Mouse (Mus musculus) ES-Bruce4 (cell line): ENCODE measurements around the gene Prcc. TPM values are rescaled to one million over a fixed set of nuclear protein-coding genes. Genes with fewer than 3 reads are reported as not detected.

ENCODE experiments used
- H3K27ac ChIP-seq: 2 replicates; pipeline ENCODE4 v1.5.1; 2012; ENCODE audit warnings: low read length, inconsistent platforms; ENCODE audit not compliant: insufficient read depth
- H3K27me3 ChIP-seq: 2 replicates; pipeline ENCODE4 v1.6.1; 2012; ENCODE audit warnings: mild to moderate bottlenecking, low read length, inconsistent platforms; ENCODE audit not compliant: control insufficient read depth, poor library complexity, insufficient read depth, severe bottlenecking
- H3K36me3 ChIP-seq: 2 replicates; pipeline ENCODE4 v1.6.1; 2012; ENCODE audit warnings: inconsistent platforms, mild to moderate bottlenecking, low read length, moderate library complexity; ENCODE audit not compliant: control insufficient read depth, poor library complexity, insufficient read depth, severe bottlenecking
- H3K4me1 ChIP-seq: one replicate; pipeline ENCODE4 v1.8.1; 2011; ENCODE audit warnings: low read length; ENCODE audit not compliant: control insufficient read depth, insufficient read depth
- H3K4me3 ChIP-seq: 2 replicates; pipeline ENCODE4 v1.5.1; 2011; ENCODE audit warnings: low read depth, mild to moderate bottlenecking, low read length
- H3K9ac ChIP-seq: 2 replicates; pipeline ENCODE4 v1.6.1; 2012; ENCODE audit warnings: low read depth, mild to moderate bottlenecking, inconsistent platforms; ENCODE audit not compliant: poor library complexity, severe bottlenecking
- H3K9me3 ChIP-seq: replicated peaks from 2 replicates; pipeline ENCODE4 v1.6.1; 2012; ENCODE audit warnings: mild to moderate bottlenecking, low read length, inconsistent platforms; ENCODE audit not compliant: control insufficient read depth, poor library complexity, insufficient read depth, severe bottlenecking
- CTCF ChIP-seq: IDR thresholded peaks from one replicate; pipeline ENCODE4 v1.8.1; 2011; ENCODE audit warnings: low read depth, low read length
- EP300 ChIP-seq: IDR thresholded peaks from 2 replicates; pipeline ENCODE4 v1.6.1; 2011; ENCODE audit warnings: low read depth, low read length; ENCODE audit not compliant: insufficient read depth
- POLR2A ChIP-seq: IDR thresholded peaks from one replicate; pipeline ENCODE4 v1.8.1; 2011; ENCODE audit warnings: low read length; ENCODE audit not compliant: insufficient read depth
- polyA plus RNA-seq: library from polyadenylated mRNA; stranded (reverse); fragments of >200 nt; gene quantifications from 2 replicates; pipeline ENCODE4 v1.2.4, GENCODE M21; 2011; ENCODE audit warnings: low read depth; ENCODE audit not compliant: missing spikeins, insufficient read depth, insufficient read length

The Prcc gene
- polyA plus RNA-seq = 66.9 and 74.2 TPM in 2 replicates

- Histone ChIP-seq H3K27ac (peak within 1 kb of the TSS; percentile 60), H3K9me3 (no peaks in the 10 kb centered on the region), H3K36me3 (peaks cover 6% of the 10 kb centered on the region), H3K9ac (peak within 1 kb of the TSS; percentile 96), H3K4me3 (peak within 1 kb of the TSS; percentile 91), H3K4me1 (no peaks in the 10 kb centered on the region), H3K27me3 (no peaks in the 10 kb centered on the region)
- TF ChIP-seq CTCF = no peak
- TF ChIP-seq EP300 = no peak
- TF ChIP-seq POLR2A = no peak
Measured at GRCm38 (mm10) chr3:87885281-87886003, at the start of gene Prcc. Prcc (minus strand) TSS chr3:87885608.

GRCm38 (mm10) chr3:87935201-87935600 lies 49.8 kb upstream of the Prcc start:
- Histone ChIP-seq H3K9me3 (no peaks in the 10 kb centered on the region), H3K27ac (no peak overlapping the region), H3K27me3 (no peaks in the 10 kb centered on the region), H3K9ac (no peak overlapping the region), H3K4me3 (no peak overlapping the region), H3K4me1 (peaks cover 2% of the 10 kb centered on the region), H3K36me3 (peaks cover 65% of the 10 kb centered on the region)
- TF ChIP-seq EP300 (no peak), CTCF (no peak), POLR2A (no peak)

- TF ChIP-seq EP300 = no peak
- Histone ChIP-seq H3K4me1 (peaks cover 2% of the 10 kb centered on the region), H3K9ac (no peak overlapping the region), H3K27ac (no peak overlapping the region), H3K9me3 (no peaks in the 10 kb centered on the region), H3K27me3 (no peaks in the 10 kb centered on the region), H3K4me3 (no peak overlapping the region), H3K36me3 (peaks cover 60% of the 10 kb centered on the region)
Measured at GRCm38 (mm10) chr3:87934501-87934900, 49.1 kb upstream of the Prcc start.

- Histone ChIP-seq H3K9me3 (no peaks in the 10 kb centered on the region), H3K27ac (no peak overlapping the region), H3K9ac (no peak overlapping the region), H3K36me3 (peaks cover 55% of the 10 kb centered on the region), H3K4me3 (no peak overlapping the region), H3K27me3 (no peaks in the 10 kb centered on the region), H3K4me1 (peaks cover 2% of the 10 kb centered on the region)
- TF ChIP-seq CTCF = no peak
- no peak for TF ChIP-seq EP300
- TF ChIP-seq POLR2A = no peak
Measured at GRCm38 (mm10) chr3:87934026-87934425, 48.6 kb upstream of the Prcc start.

- H3K36me3 ChIP-seq = peaks cover 45% of the 10 kb centered on the region
Measured at GRCm38 (mm10) chr3:87930078-87930795, 44.8 kb upstream of the Prcc start, which contains the start of the genes Isg20l2 and Rrnad1. Isg20l2 (plus strand) TSS chr3:87930314. Rrnad1 (minus strand) TSS chr3:87930717.

More at GRCm38 (mm10) chr3:87930078-87930795, 44.8 kb upstream of the Prcc start, which contains the start of the genes Isg20l2 and Rrnad1:
- H3K27ac ChIP-seq = peak within 1 kb of the TSS; percentile 9; the same call in 1 of the 2 replicates
- H3K9ac ChIP-seq = peak within 1 kb of the TSS; percentile 68
- no peaks in the 10 kb centered on the region for H3K9me3 ChIP-seq
- H3K27me3 ChIP-seq = no peaks in the 10 kb centered on the region
- no peaks in the 10 kb centered on the region for H3K4me1 ChIP-seq
- peak within 1 kb of the TSS; percentile 84 for H3K4me3 ChIP-seq
- TF ChIP-seq POLR2A = peak; percentile 60
- TF ChIP-seq CTCF = peak; percentile 78
- peak; percentile 31; the same call in 1 of the 2 replicates for TF ChIP-seq EP300
